Mouse (Mus musculus) macrophage (primary cell): Measurements from ENCODE around the gene Pigb. TPM values are rescaled to one million over a fixed set of nuclear protein-coding genes. Genes with fewer than 3 reads are reported as not detected.

Experiments
- H3K27ac ChIP-seq: fragments of 350-480 bp; formaldehyde crosslinking; 2 replicates; pipeline ENCODE4 v1.9.0; 2021
- H3K36me3 ChIP-seq: fragments of 350-480 bp; formaldehyde crosslinking; 2 replicates; pipeline ENCODE4 v1.9.0; 2021; ENCODE audit errors: inconsistent target
- H3K4me3 ChIP-seq: fragments of 350-480 bp; formaldehyde crosslinking; 2 replicates; pipeline ENCODE4 v1.9.0; 2021; ENCODE audit errors: inconsistent target
- H3K79me2 ChIP-seq: fragments of 350-480 bp; formaldehyde crosslinking; 2 replicates; pipeline ENCODE4 v1.9.0; 2021; ENCODE audit errors: inconsistent target
- WGBS: methylation state at CpG from one replicate; pipeline ENCODE4 v1.1.7; 2026; ENCODE audit warnings: inconsistent platforms; ENCODE audit not compliant: missing documents; 5-methylcytosine and 5-hydroxymethylcytosine counted together
- polyA plus RNA-seq: library from polyadenylated mRNA; stranded (reverse); fragments of 250-400 nt; gene quantifications from 3 replicates; pipeline ENCODE4 v1.2.4, GENCODE M21; 2018; ENCODE audit warnings: inconsistent platforms

The Pigb gene
- polyA plus RNA-seq, 1 experiment from 2014 or later = 7.5 TPM

DNA sequence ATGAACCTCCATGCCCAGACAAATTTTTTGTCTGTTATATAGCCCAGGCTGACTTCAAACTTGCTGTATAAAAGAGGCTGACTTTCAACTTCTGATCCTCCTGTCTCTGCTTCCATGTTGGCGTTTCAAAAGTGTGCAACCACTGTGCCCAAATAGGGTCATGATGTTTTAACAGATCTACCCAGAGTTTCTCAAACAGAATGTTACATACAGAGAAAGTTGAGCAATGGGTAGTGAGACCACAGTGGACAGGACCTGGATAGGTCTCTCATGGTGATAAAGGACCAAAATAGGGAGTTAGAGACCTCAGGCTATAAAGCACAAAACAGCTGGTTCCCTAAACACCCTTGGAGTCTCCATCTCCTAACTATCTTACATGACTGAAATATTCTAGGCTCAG is 9.7 kb downstream of the Pigb start:
- Histone ChIP-seq H3K79me2 (no peaks in the 10 kb centered on the region), H3K36me3 (0 out of 2 replicates have a peak, but pooled peaks cover 3% of the 10 kb centered on the region)

DNA sequence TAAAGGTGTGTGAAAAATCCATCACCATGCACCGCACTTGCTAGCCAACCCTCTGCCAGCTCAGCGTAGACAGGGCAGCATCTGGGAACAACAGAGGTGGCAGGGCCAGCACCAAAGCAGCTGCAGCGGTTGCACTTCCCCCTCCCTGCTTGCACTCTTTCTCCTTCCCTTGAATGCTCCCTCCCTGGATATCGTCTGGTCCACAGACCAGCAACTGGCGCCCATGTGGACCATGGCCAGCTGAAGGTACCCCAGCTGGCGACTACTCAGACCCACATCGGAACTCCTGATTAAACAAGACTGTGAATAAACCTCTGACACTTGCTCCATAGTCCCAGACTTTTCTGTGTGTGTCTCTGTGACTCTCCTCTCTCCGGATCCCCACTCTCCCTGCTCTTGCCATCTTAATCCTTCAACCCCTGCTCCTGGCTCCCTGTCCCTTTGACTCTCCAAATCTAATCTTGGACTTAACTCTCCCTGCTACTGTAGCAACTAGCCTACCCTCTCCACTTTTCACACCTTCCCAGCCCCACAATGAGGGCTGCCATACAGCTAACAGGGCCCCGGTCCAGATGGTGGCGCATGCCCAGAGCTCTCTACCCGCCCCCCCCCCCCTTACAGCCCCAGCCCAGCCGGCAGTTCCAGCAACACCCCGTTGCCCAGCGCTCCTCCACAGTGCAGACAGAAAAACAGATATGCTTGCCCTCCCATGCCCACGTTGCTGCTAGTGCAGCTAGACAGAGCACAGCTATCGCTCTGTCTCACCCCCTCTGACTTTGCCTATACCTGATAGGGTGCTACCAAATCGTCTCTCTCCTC is 14.2 kb downstream of the Pigb start:
- 89% methylated on average over 13 of the region's 17 CpGs for WGBS
- Histone ChIP-seq H3K36me3 (peaks cover 4% of the 10 kb centered on the region; the same call in 1 of the 2 replicates), H3K27ac (no peak overlapping the region), H3K79me2 (no peaks in the 10 kb centered on the region), H3K4me3 (no peak overlapping the region)

More for the DNA sequence above, 9.7 kb downstream of the Pigb start:
- no peak overlapping the region for H3K27ac ChIP-seq
- H3K4me3 ChIP-seq = no peak overlapping the region
- 63% methylated on average over 1 of the region's 1 CpGs for WGBS

DNA sequence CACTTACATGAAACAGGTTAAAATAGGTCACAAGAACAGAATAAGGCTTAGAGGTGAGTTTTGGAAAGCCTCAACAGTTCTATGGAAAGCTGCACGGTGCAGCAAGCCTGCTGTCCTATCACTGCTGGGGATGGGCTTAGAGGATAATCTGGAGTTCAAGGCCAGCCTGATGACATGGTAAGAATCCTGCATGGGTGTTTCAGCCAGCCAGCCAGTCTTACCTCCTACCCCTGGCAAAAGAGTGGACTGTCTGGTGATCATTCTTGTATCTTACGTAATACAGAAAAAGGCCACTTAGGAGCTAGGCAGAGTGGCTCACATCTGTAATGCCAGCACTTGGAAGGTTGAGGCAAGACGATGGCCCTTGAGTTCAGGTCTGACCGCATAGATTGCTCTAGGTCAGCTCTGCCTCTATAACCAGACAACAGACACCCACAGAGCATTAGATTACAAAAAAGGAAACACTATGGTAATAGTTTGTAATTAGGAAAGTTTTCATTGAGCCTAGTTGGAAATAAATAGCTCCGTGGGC is 19.5 kb downstream of the Pigb start:
- Histone ChIP-seq H3K4me3 (no peak overlapping the region), H3K36me3 (peaks cover 24% of the 10 kb centered on the region; the same call in 1 of the 2 replicates), H3K27ac (no peak overlapping the region), H3K79me2 (no peaks in the 10 kb centered on the region)
- 94% methylated on average over 5 of the region's 5 CpGs for WGBS

DNA sequence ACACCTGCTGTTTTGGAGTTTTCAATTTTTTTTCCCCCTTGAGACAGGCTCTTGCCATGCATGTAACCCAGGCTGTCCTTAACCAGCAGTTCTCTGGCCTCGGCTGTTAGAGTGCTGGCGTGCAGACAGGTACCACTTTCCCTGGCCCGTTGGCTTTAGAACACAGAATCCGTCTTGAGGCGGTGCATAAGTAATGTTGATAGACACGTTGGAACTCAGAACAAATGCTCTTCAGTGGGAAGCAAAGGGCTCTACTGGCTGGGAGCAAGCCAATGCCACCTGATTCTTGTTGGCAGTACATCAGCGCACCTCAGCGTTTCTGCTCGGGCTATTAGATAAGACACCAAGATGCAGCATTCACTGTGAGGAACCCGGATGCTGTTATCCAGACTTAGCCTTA is 20.3 kb downstream of the Pigb start:
- no peak overlapping the region for H3K4me3 ChIP-seq
- WGBS = 94% methylated on average over 10 of the region's 10 CpGs
- H3K36me3 ChIP-seq = peaks cover 32% of the 10 kb centered on the region; the same call in 1 of the 2 replicates
- no peak overlapping the region for H3K27ac ChIP-seq
- no peaks in the 10 kb centered on the region for H3K79me2 ChIP-seq

DNA sequence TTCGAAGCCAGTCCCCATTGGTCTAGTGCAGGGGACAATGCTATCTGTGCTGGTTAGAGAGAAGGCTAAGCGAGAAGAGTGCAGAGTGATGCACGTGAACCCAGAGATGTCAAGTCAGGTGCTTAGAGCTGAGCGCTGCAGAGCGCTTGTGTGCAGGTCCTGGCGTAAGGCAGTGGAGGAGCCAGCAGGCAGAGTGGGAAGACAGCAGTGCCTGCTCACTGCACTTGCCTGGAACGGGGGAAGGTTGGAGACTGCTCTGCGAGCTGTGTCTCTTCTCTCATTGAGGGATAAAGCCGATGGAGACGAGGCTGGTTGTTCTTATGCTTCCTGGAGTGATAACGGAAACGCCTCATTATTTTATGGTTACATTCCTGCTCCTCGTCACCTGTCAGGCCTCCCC is 25.5 kb downstream of the Pigb start:
- H3K27ac ChIP-seq = no peak overlapping the region
- 93% methylated on average over 13 of the region's 13 CpGs for WGBS
- H3K4me3 ChIP-seq = no peak overlapping the region
- peaks cover 63% of the 10 kb centered on the region for H3K36me3 ChIP-seq
- no peaks in the 10 kb centered on the region for H3K79me2 ChIP-seq

DNA sequence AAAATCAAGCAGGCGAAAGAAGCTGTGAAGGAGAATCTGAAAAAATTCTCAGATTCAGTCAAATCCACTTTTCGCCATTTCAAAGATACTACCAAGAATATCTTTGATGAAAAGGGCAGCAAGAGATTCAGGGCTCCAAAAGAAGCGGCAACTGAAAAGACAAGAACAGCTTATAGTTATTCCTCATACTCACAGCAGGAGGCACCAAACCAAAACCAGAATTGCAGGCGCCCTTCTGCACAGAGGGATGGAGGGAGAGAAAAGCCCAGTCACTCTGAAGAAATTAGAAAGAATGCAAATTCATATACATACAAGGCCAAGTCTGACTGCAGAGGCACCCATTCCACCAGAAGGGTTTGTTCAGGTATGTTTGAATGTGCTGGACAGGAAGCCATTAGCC is 27.5 kb downstream of the Pigb start:
- Histone ChIP-seq H3K4me3 (no peak overlapping the region), H3K27ac (no peak overlapping the region), H3K36me3 (peaks cover 63% of the 10 kb centered on the region), H3K79me2 (no peaks in the 10 kb centered on the region)
- 90% methylated on average over 4 of the region's 4 CpGs for WGBS

DNA sequence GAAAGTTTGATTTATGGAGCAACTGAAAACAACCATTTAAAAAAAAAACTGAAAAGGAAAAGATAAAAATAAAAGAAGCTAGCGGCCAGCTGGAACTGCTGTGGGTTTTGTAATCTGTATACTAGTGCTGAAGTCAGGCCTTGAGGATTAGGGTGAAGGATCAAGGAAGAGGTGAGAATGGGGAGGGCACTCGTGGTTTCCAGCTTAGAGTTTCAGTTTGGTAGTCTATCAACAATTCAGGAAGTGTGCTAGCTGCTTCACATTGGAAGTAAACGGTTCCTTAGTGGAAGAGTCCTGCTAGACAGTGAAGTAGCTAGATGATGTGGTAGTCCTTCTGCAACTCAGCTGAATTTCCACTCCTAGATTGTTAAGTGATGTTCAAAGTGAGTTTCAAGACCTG is 31.8 kb downstream of the Pigb start:
- Histone ChIP-seq H3K79me2 (no peaks in the 10 kb centered on the region), H3K36me3 (peaks cover 54% of the 10 kb centered on the region), H3K27ac (no peak overlapping the region), H3K4me3 (no peak overlapping the region)
- WGBS = 13% methylated on average over 3 of the region's 3 CpGs

DNA sequence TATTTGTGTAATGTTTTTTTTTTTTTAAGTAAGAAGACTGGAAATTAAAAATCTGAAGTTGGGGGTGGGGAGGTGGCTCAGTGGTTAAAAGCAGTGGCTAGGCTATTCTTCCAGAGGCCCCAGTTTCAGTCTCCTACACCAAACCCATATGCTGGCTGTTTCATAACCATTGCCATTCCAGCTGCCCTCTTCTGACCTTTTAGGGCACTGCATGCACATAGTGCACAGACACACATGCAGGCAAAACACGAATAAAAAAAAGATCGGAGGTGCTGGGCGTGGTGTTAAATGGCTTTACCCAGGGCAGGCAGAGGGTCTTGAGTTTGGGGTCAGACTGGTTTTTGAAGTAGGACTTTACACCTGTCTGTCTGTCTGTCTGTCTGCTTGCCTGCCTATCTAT is 34.0 kb downstream of the Pigb start:
- Histone ChIP-seq H3K4me3 (no peak overlapping the region), H3K27ac (no peak overlapping the region), H3K36me3 (peaks cover 34% of the 10 kb centered on the region; the same call in 1 of the 2 replicates), H3K79me2 (no peaks in the 10 kb centered on the region)
- WGBS = 98% methylated on average over 3 of the region's 3 CpGs

DNA sequence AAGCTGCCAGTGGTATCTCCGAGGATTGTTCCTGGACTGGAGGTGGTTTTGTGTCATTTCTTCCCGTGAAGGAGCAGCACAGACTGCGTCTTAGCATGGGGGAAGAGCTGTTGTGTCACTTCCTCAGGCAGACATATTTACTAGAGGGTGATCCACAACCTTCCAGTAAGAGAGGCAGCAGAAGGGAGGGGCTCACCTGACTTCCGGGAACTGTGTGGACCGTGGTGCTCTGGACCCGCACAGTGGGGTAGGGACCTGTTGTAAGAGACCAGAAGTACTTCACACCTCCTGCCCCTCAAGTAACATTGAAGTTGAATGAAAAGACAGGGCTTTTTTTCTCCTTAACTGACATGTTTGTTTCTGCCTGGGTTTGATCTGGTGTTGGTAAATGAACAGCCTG is 35.1 kb downstream of the Pigb start:
- Histone ChIP-seq H3K36me3 (peaks cover 23% of the 10 kb centered on the region; the same call in 1 of the 2 replicates), H3K79me2 (no peaks in the 10 kb centered on the region)
- 87% methylated on average over 6 of the region's 6 CpGs for WGBS

DNA sequence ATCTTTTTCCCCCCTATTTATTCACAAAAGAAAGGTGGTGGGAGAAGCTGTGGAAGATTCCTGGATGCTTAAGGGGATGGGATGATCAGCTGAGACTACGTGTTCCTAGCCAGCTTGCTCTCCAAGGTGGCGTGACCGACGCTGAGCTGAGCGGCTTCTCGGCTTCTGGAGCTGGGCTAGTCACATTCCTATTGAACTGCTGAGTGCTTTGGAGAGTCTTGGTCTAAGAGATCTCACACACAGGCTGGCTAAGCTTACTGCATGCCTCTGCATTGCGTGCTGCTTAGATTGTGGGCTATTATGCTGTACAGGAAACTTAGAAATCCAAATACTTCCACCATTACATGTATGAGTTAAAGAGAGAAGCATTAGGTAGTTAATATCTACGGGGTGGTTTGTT is 36.1 kb downstream of the Pigb start:
- WGBS = 98% methylated on average over 8 of the region's 8 CpGs
- Histone ChIP-seq H3K4me3 (no peak overlapping the region), H3K79me2 (no peaks in the 10 kb centered on the region), H3K27ac (no peak overlapping the region), H3K36me3 (peaks cover 22% of the 10 kb centered on the region; the same call in 1 of the 2 replicates)

More for the DNA sequence above, 35.1 kb downstream of the Pigb start:
- Histone ChIP-seq H3K4me3 (no peak overlapping the region), H3K27ac (no peak overlapping the region)

DNA sequence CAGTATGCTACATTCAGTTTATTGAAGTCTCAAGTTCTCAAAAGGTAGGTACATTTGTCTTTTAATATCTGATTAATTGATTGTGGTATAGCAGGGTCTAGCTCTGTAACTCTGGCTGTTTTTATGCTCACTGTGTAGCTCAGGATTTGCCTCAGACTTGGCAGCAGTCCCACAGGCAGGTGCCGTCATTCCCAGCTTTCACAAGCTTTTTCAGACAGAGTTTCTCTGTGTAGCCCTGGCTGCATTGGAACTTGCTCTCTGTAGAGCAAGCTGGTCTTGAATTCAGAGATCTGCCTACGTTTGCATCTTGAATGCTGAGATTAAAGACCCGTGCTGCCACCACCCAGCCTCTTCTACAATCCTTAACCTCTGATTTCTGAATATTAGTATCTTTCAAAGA is 38.0 kb downstream of the Pigb start:
- 96% methylated on average over 3 of the region's 3 CpGs for WGBS
- H3K4me3 ChIP-seq = no peak overlapping the region

DNA sequence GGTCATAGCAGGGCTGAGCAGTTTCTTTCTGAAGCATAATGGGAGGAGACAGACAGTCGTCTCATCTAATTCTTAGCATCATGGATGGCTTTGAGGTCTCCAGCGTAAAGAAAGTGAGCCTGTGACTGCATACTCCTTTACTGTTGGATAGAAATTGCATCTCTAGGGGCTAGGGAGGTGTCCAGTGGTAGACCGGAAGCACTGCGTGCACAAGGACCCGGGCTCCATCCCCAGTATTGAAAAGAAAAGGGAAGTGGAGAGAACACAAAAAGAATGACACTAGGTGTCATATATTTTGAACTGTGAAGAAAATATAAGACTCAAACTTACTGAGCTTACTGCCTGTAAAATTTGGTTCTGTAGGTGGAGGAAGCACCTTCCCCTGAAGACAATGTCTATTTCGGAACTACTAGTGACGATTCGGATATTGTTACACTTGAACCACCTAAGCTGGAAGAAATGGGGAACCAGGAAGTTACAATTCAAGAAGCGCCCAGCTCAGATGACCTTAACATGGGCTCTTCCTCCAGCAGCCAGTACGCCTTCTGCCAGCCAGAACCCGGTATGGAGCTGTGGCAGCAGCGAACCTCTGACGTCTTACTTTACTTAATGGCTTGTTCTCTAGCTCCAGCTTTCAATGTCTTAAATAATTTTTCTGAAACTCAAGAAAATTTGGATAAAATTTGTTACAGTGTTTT is 38.7 kb downstream of the Pigb start:
- no peak overlapping the region for H3K27ac ChIP-seq
- peaks cover 18% of the 10 kb centered on the region; the same call in 1 of the 2 replicates for H3K36me3 ChIP-seq
- 84% methylated on average over 13 of the region's 13 CpGs for WGBS
- H3K79me2 ChIP-seq = no peaks in the 10 kb centered on the region
- H3K4me3 ChIP-seq = no peak overlapping the region

More for the DNA sequence above, 38.0 kb downstream of the Pigb start:
- H3K36me3 ChIP-seq = peaks cover 22% of the 10 kb centered on the region; the same call in 1 of the 2 replicates
- H3K27ac ChIP-seq = no peak overlapping the region
- H3K79me2 ChIP-seq = no peaks in the 10 kb centered on the region

DNA sequence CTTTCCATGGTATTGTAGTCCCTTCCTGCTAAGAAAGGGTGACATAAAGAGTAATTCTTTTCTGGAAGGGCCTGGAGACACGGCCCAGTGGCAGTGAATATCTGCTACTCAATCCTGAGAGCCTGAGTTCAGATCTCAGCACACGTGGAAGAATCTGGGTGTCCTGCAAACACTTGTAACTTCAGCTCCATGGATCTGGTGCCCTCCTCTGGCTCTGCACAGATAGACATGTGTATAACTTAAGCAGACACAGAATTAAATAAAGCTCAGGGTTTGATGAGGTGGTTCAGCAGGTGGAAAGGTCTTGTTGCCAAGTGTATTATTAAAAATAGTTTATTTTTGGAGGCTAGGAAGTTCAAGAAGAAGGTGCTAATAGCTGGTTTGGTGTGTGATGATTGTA is 39.7 kb downstream of the Pigb start:
- WGBS = 100% methylated on average over 2 of the region's 2 CpGs
- Histone ChIP-seq H3K4me3 (no peak overlapping the region), H3K27ac (no peak overlapping the region), H3K79me2 (no peaks in the 10 kb centered on the region), H3K36me3 (peaks cover 9% of the 10 kb centered on the region; the same call in 1 of the 2 replicates)

DNA sequence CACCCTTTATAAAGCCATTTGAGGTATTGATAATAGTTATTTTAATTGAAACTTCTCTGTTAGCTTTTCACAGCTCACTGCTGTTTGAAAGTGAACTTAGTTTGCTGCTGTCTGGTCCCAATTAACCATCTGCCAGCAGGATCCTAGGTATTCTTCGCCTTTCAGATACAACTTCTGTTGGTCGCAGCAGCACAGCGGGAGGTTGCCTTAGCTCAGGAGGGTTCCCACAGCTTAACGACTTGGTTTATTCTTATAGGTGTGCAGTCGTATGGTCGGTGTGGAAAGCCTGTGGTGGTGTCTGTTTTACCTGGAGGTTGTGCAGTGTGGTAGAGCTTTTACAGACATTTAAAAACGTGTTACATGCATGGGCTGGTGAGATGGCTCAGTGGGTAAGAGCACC is 43.4 kb downstream of the Pigb start:
- H3K36me3 ChIP-seq = no peaks in the 10 kb centered on the region
- H3K4me3 ChIP-seq = no peak overlapping the region
- WGBS = 90% methylated on average over 7 of the region's 7 CpGs
- H3K27ac ChIP-seq = no peak overlapping the region
- peaks cover 9% of the 10 kb centered on the region; the same call in 1 of the 2 replicates for H3K79me2 ChIP-seq

DNA sequence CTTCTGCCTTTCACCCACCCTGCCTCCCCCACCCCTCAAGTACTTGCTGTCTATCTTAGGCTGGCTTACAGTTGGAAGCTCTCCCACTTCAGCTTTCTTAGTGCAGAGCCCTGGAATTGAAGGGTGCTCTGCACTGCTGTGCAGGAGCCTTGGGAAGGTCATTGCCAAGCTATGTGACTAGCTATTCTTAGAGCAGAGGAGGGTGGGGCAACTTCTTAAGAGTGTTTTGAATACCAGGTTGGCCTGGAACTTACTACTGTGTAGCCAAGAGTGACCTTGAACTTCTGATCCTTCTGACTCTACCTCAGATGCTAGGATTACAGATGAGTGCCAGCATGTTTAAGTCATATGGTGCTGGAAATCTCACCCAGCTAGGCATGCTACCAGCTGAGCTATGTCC is 44.0 kb downstream of the Pigb start:
- no peak overlapping the region for H3K4me3 ChIP-seq
- H3K27ac ChIP-seq = no peak overlapping the region
- H3K79me2 ChIP-seq = peaks cover 9% of the 10 kb centered on the region; the same call in 1 of the 2 replicates
- H3K36me3 ChIP-seq = no peaks in the 10 kb centered on the region
